Mouse (Mus musculus) forebrain, embryonic 14.5 days (tissue): ENCODE measurements at regions not wholly inside any gene's neighbourhood (a gene's known extent, or its start where the extent isn't known, plus 50 kb on each side); places are given as distances from the start of the nearest gene placed in this dataset.

Experiments
- ATAC-seq: fragments of 200-750 bp; cut with Nextera tagmentation; 2 replicates; pipeline ENCODE4 v1.8.0; 2017; ENCODE audit warnings: mild to moderate bottlenecking, moderate library complexity
- DNase-seq: peaks from one replicate; pipeline ENCODE4 v3.0.0-alpha.2; 2015; ENCODE audit warnings: low spot score
- H3K27ac ChIP-seq: fragments of 300-500 bp; sonication (generic); 2 replicates; pipeline ENCODE4 v1.5.1; 2014; ENCODE audit warnings: low read depth, mild to moderate bottlenecking, control low read depth, low read length, moderate library complexity
- H3K27me3 ChIP-seq: fragments of 300-500 bp; sonication (generic); replicated peaks from 2 replicates; pipeline ENCODE4 v1.6.1; 2014; ENCODE audit warnings: low read length, control low read depth, mixed read lengths; ENCODE audit not compliant: control insufficient read depth, insufficient read depth
- H3K36me3 ChIP-seq: fragments of 300-500 bp; sonication (generic); 2 replicates; pipeline ENCODE4 v1.6.1; 2014; ENCODE audit warnings: low read length, control low read depth; ENCODE audit not compliant: control insufficient read depth, insufficient read depth
- H3K4me1 ChIP-seq: fragments of 300-500 bp; sonication (generic); 2 replicates; pipeline ENCODE4 v1.6.1; 2014; ENCODE audit warnings: antibody characterized with exemption, low read length, control low read depth; ENCODE audit not compliant: control insufficient read depth, insufficient read depth
- H3K4me2 ChIP-seq: fragments of 300-500 bp; sonication (generic); 2 replicates; pipeline ENCODE4 v1.6.1; 2014; ENCODE audit warnings: mild to moderate bottlenecking, control low read depth, low read length
- H3K4me3 ChIP-seq: fragments of 300-500 bp; sonication (generic); 2 replicates; pipeline ENCODE4 v1.5.1; 2014; ENCODE audit warnings: low read depth, low read length, control low read depth
- H3K9ac ChIP-seq: fragments of 300-500 bp; sonication (generic); 2 replicates; pipeline ENCODE4 v1.6.1; 2014; ENCODE audit warnings: mild to moderate bottlenecking, low read length, control low read depth, moderate library complexity
- H3K9me3 ChIP-seq: fragments of 300-500 bp; sonication (generic); replicated peaks from 2 replicates; pipeline ENCODE4 v1.6.1; 2016; ENCODE audit warnings: low read length, control low read depth, mixed read lengths; ENCODE audit not compliant: control insufficient read depth
- WGBS: fragments of 180-500 bp; shearing (Covaris S2); extraction: QIAGEN DNeasy Blood & Tissue Kit; methylation state at CpG from one replicate; pipeline ENCODE4 v1.1.7; 2014; 5-methylcytosine and 5-hydroxymethylcytosine counted together

DNA sequence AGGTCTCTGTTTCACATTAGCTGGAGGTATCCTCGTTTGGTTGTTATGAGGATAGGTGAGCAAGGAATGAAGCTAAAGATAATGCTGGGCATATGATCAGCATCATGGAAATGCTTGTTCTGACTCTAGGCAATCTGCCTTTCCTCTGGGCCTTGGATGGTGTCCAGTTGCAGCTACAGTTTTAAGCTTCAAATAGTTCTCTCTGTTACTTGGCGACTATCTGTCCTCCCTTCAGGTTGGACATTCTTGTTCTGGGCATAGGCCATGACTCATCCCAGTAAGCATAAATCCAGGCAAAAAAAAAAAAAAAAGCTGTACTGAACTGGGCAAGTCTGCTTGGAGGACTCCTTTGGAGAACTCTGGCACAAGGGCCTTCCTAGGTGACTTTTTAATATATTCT is 776.9 kb downstream of the Kcnma1 start:
- no peaks in the 10 kb centered on the region for H3K9me3 ChIP-seq
- no peak overlapping the region for H3K4me3 ChIP-seq
- H3K4me1 ChIP-seq = no peaks in the 10 kb centered on the region
- no peak overlapping the region for H3K27ac ChIP-seq
- ATAC-seq (no peak), DNase-seq (no peak)
- H3K27me3 ChIP-seq = no peaks in the 10 kb centered on the region
- no peak overlapping the region for H3K9ac ChIP-seq
- no peak overlapping the region for H3K4me2 ChIP-seq
- 84% methylated on average over 2 of the region's 2 CpGs for WGBS
- no peaks in the 10 kb centered on the region for H3K36me3 ChIP-seq

DNA sequence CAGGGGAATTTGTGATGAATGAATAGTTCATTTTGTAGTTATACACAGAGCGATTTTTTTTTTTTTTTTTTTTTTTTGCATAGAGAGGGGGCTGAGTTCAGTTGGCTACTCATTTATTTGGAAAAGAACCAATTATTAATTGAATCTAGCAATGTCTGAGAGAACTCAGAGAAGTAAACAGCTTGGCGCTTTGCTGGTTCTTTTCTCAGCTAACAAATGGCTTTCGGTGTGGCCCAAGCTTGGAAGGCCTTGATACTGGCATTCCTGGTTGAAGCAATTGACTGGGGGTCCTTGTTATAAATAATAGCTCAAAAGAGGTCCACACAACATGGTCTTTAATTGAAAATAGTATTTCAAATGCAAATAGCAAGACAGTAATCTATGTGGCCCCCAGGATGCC is 815.6 kb downstream of the Kcnma1 start:
- no peak overlapping the region for H3K4me2 ChIP-seq
- no peaks in the 10 kb centered on the region for H3K36me3 ChIP-seq
- H3K27ac ChIP-seq = no peak overlapping the region
- H3K9me3 ChIP-seq = no peaks in the 10 kb centered on the region
- H3K4me3 ChIP-seq = no peak overlapping the region
- H3K27me3 ChIP-seq = no peaks in the 10 kb centered on the region
- ATAC-seq (no peak), DNase-seq (peak; percentile 58)
- no peak overlapping the region for H3K9ac ChIP-seq
- WGBS = 32% methylated on average over 3 of the region's 3 CpGs
- H3K4me1 ChIP-seq = peaks cover 9% of the 10 kb centered on the region; the same call in 1 of the 2 replicates

GRCm38 (mm10) chr14:23194569-23195529 is 819.4 kb downstream of the Kcnma1 start:
- Histone ChIP-seq H3K27ac (no peak overlapping the region), H3K4me1 (peaks cover 9% of the 10 kb centered on the region; the same call in 1 of the 2 replicates), H3K36me3 (no peaks in the 10 kb centered on the region), H3K27me3 (no peaks in the 10 kb centered on the region), H3K9me3 (no peaks in the 10 kb centered on the region), H3K4me3 (no peak overlapping the region), H3K4me2 (no peak overlapping the region), H3K9ac (no peak overlapping the region)
- DNase-seq = peak; percentile 65
- ATAC-seq = peak; percentile 88
- WGBS = 11% methylated on average over 7 of the region's 7 CpGs

GRCm38 (mm10) chr14:23192566-23192965 is 821.7 kb downstream of the Kcnma1 start:
- Histone ChIP-seq H3K9me3 (no peaks in the 10 kb centered on the region), H3K9ac (no peak overlapping the region), H3K4me2 (no peak overlapping the region), H3K27ac (no peak overlapping the region), H3K4me1 (peaks cover 9% of the 10 kb centered on the region; the same call in 1 of the 2 replicates), H3K27me3 (no peaks in the 10 kb centered on the region), H3K36me3 (no peaks in the 10 kb centered on the region), H3K4me3 (no peak overlapping the region)
- DNase-seq = no peak
- 82% methylated on average over 3 of the region's 3 CpGs for WGBS
- no peak for ATAC-seq

GRCm38 (mm10) chr14:23185359-23185758 is 828.9 kb downstream of the Kcnma1 start:
- DNase-seq (no peak), ATAC-seq (no peak)

GRCm38 (mm10) chr14:23169346-23169745 is 844.9 kb downstream of the Kcnma1 start:
- DNase-seq (no peak), ATAC-seq (no peak)
- Histone ChIP-seq H3K4me3 (no peak overlapping the region), H3K36me3 (no peaks in the 10 kb centered on the region), H3K9ac (no peak overlapping the region), H3K27ac (no peak overlapping the region), H3K4me2 (no peak overlapping the region), H3K27me3 (no peaks in the 10 kb centered on the region), H3K9me3 (no peaks in the 10 kb centered on the region), H3K4me1 (no peaks in the 10 kb centered on the region)
- WGBS = 84% methylated on average over 14 of the region's 14 CpGs

More at GRCm38 (mm10) chr14:23185359-23185758, 828.9 kb downstream of the Kcnma1 start:
- no peaks in the 10 kb centered on the region for H3K27me3 ChIP-seq
- no peak overlapping the region for H3K27ac ChIP-seq
- no peaks in the 10 kb centered on the region for H3K4me1 ChIP-seq
- WGBS = 23% methylated on average over 6 of the region's 6 CpGs
- no peak overlapping the region for H3K9ac ChIP-seq
- no peak overlapping the region for H3K4me3 ChIP-seq
- no peaks in the 10 kb centered on the region for H3K36me3 ChIP-seq
- no peak overlapping the region for H3K4me2 ChIP-seq
- H3K9me3 ChIP-seq = no peaks in the 10 kb centered on the region

DNA sequence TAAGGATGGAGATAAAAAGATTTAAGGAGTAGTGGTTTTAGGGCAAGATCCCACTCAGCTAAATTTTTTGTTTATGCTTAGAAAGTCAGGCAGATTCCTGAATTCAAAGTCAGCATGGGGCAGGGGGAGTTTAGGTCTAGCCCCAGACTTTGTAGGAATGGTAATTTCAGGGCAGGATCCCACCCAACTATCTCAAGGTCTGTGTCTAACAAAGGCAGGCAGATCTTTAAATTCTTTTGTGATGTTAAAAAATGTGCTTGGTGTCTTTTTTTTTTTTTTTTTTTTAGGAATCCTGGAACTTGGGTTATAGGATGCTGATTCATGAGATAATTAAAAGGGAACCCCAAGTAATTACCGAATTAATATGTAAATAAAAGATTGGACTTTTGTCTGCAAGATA is 853.7 kb downstream of the Kcnma1 start:
- Histone ChIP-seq H3K36me3 (no peaks in the 10 kb centered on the region), H3K4me1 (no peaks in the 10 kb centered on the region), H3K9me3 (no peaks in the 10 kb centered on the region), H3K4me3 (no peak overlapping the region), H3K4me2 (no peak overlapping the region), H3K27ac (no peak overlapping the region), H3K27me3 (no peaks in the 10 kb centered on the region), H3K9ac (no peak overlapping the region)
- 52% methylated on average over 1 of the region's 1 CpGs for WGBS
- DNase-seq = no peak
- no peak for ATAC-seq

GRCm38 (mm10) chr14:23150431-23150830 is 863.9 kb downstream of the Kcnma1 start:
- Histone ChIP-seq H3K4me3 (no peak overlapping the region), H3K4me2 (no peak overlapping the region), H3K27ac (no peak overlapping the region), H3K4me1 (no peaks in the 10 kb centered on the region), H3K27me3 (no peaks in the 10 kb centered on the region), H3K36me3 (no peaks in the 10 kb centered on the region), H3K9ac (no peak overlapping the region), H3K9me3 (no peaks in the 10 kb centered on the region)
- DNase-seq = no peak
- ATAC-seq = no peak

DNA sequence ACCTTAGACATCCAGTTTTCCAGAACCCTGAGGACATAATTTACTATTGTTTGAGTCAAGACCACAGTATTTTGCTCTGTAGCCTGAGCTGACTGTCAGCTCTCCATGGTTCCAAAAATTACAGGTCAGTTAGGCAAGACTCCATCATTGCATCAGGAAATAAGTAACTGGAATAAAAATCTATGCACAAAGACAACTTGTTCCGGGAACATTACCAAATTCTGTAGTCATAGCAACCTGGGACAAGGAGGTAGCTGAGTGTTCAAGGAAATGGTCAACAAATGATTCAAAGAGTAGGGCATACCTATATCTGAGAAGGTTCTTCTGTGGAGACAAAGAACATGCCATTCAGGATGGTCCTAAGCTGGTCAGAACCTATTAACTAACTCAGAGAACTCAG is 867.3 kb downstream of the Kcnma1 start:
- Histone ChIP-seq H3K4me2 (no peak overlapping the region), H3K4me1 (no peaks in the 10 kb centered on the region), H3K9me3 (no peaks in the 10 kb centered on the region), H3K36me3 (no peaks in the 10 kb centered on the region), H3K9ac (no peak overlapping the region), H3K4me3 (no peak overlapping the region), H3K27ac (no peak overlapping the region), H3K27me3 (no peaks in the 10 kb centered on the region)
- ATAC-seq (no peak), DNase-seq (no peak)
- WGBS = 76% methylated on average over 1 of the region's 1 CpGs
